11 mouse cellular contexts compared by ENCODE assay signal in genomic region chr5:121944021-121944790, GRCm38 (mm10).
A peak's percentile ranks its signal among the peaks of the same experiment; 100 is the strongest.
DNase-seq lines count a peak whose midpoint lies in the region.
"Had no signal": no experiment of that assay in that cellular context is flagged by ENCODE, and none has a peak within 500 bp of the region (broad histone marks: within the 10 kb centered on the region; RNA-seq: fewer than 3 reads in every experiment).

No protein-coding gene starts in this region.

- intact Hi-C loops in left cerebral cortex, postnatal 4 days (cut with DNase I), result loop anchor here (10.0 kb wide), 1 partner anchor 111 kb away; the partner anchor contains the start of gene Cux2
- intact Hi-C loops in gastrocnemius, postnatal 14 days (cut with DNase I; ENCODE audit: low total_unique reads), result loop anchor here (10.0 kb wide), 1 partner anchor 111 kb away; the partner anchor contains the start of gene Cux2

- peak; percentile 94 for DNase-seq in left cerebral cortex, postnatal 4 days
- DNase-seq in left cerebral cortex, adult 18-20 months (ENCODE audit: low spot score in 2 of 2), result no peak
- peak; percentile 78 for DNase-seq in cerebellum, adult 11 months
- DNase-seq in cerebellum, postnatal 10 days, result peak; percentile 95 to 98
- DNase-seq in gastrocnemius, postnatal 14 days, result peak; percentile 50
- DNase-seq in urinary bladder, postnatal 25 days (ENCODE audit: low spot score), result no peak
- DNase-seq in thymus, postnatal 4 days, result no peak
- DNase-seq in right cerebral cortex, adult 2 months (ENCODE audit: low spot score in 2 of 2), result no peak
- DNase-seq: forebrain, postnatal 0 days; kidney, adult 18-20 months; kidney, postnatal 14 days had no signal

Comparison
In these comparisons a context has a peak if more than half of its experiments do, and no peak if none do; other contexts are left out.
1. DNase-seq: peak in left cerebral cortex, postnatal 4 days (single experiment), cerebellum, adult 11 months (single experiment), cerebellum, postnatal 10 days (2 of 2) and gastrocnemius, postnatal 14 days (single experiment); none in left cerebral cortex, adult 18-20 months (0 of 2), urinary bladder, postnatal 25 days (single experiment), thymus, postnatal 4 days (single experiment) and right cerebral cortex, adult 2 months (0 of 2).